Mouse (Mus musculus): ENCODE results near the gene Trp73. TPM values are rescaled to one million over a fixed set of nuclear protein-coding genes. Genes with fewer than 3 reads are reported as not detected.
A peak's percentile ranks its signal among the peaks of the same experiment; 100 is the strongest.

Gene Trp73
- polyA plus RNA-seq, 1 experiment from 2014 or later = 0.90 TPM

DNA sequence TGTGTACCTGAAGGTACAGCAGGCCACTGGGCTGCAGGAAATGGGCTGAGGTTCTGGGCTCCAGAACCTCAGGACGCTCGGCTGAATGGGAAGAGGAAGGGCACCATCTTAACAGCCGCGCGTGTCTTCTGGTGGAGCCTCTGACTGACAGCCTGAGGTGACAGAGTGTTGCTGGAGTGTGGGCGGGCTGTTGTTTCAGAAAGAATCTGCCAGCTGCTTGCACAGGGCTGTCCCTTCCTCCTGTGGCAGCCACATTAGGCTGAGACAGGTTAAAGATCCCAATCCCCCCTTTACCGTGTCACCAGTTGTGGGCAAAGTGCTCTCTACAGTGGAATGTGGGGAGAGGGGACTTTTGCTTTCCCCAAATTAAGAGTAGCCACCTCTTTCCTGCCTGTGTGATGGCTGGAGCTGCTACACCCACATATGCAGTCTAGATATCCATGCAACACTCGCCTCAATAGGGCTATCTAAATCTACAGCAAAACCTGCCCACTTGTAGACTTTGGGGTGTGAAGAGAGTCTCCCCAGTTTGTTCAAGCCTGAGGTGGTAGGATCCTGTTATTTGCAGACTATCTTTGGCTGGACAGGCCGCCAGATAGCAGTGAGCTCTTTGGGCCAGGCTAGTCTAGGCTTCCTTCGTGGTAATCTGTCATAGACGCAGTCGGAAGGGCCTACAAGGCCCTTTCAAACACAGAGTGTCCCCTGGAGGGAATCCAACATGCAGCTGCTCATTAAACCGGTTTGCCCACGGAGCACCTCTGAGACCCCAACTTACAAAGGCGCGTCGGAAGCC is 115.1 kb downstream of the Trp73 start:
- Histone ChIP-seq H3K9me3 (replicated peaks; ENCODE audit: control insufficient read depth, low read length, poor library complexity, severe bottlenecking) (no peaks in the 10 kb centered on the region), H3K4me3 (ENCODE audit: low read depth, low read length) (peak overlapping the region; percentile 35; the same call in 1 of the 2 replicates), H3K4me1 (ENCODE audit: control insufficient read depth, insufficient read depth, low read length) (peaks cover 10% of the 10 kb centered on the region; the same call in 1 of the 2 replicates), H3K36me3 (ENCODE audit: control insufficient read depth, insufficient read depth, low read length) (peaks cover 17% of the 10 kb centered on the region; the same call in 1 of the 2 replicates), H3K4me2 (ENCODE audit: low read length) (peak overlapping the region; percentile 62), H3K27ac (ENCODE audit: low read length) (no peak overlapping the region), H3K9ac (ENCODE audit: low read depth, low read length) (peak overlapping the region; percentile 52), H3K27me3 (ENCODE audit: control insufficient read depth, insufficient read depth, low read depth, low read length) (peaks cover 6% of the 10 kb centered on the region; the same call in 1 of the 2 replicates)
- ATAC-seq = no peak
- WGBS = 34% methylated on average over 17 of the region's 17 CpGs

DNA sequence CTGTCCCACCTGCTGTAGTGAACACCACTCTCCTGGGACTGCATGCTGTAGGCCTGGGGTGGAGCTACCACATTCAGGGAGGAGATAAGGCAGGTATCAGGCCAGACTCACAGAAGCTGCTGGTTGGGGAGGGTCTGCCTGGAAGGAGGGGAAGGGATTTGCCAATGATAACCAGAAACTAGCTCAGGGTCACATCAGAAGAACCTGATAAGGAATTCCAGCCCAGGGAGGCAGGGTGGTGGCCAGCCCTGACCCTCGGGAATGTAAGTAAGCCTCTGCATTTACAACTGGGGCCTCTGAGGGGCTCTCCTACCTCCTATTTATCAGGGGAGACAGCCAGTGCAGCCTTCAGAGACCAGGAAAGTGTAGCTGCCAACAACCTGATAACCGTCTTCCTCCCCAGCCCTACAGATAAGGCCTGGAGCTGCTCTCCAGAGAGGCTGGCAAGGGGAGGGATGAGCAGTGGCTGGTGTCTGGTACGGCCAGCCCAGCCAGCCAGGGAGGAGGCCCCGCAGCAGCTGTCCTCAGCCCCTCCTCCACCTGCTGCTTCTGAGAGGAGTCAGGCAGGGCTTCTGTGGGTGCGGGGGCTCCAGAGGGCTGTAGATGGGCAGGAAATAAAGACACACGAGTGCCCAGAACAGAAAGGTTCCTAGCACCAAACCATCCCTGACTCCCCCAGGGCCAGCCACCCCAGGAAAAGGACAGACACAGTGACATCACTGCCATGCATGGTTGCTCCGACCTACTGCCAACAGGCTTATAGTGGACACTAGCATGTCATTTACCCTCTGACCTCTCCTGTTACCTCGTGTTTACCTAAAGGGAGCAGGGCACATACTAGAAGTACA is 116.0 kb downstream of the Trp73 start:
- H3K27ac ChIP-seq (ENCODE audit: low read length) = no peak overlapping the region
- no peaks in the 10 kb centered on the region for H3K9me3 ChIP-seq (replicated peaks; ENCODE audit: control insufficient read depth, low read length, poor library complexity, severe bottlenecking)
- peaks cover 6% of the 10 kb centered on the region; the same call in 1 of the 2 replicates for H3K27me3 ChIP-seq (ENCODE audit: control insufficient read depth, insufficient read depth, low read depth, low read length)
- no peak overlapping the region for H3K4me3 ChIP-seq (ENCODE audit: low read depth, low read length)
- no peak for ATAC-seq
- WGBS = 29% methylated on average over 8 of the region's 8 CpGs
- H3K36me3 ChIP-seq (ENCODE audit: control insufficient read depth, insufficient read depth, low read length) = peaks cover 24% of the 10 kb centered on the region
- peak overlapping the region; percentile 36; the same call in 1 of the 2 replicates for H3K9ac ChIP-seq (ENCODE audit: low read depth, low read length)
- H3K4me2 ChIP-seq (ENCODE audit: low read length) = no peak overlapping the region
- peaks cover 10% of the 10 kb centered on the region; the same call in 1 of the 2 replicates for H3K4me1 ChIP-seq (ENCODE audit: control insufficient read depth, insufficient read depth, low read length)

DNA sequence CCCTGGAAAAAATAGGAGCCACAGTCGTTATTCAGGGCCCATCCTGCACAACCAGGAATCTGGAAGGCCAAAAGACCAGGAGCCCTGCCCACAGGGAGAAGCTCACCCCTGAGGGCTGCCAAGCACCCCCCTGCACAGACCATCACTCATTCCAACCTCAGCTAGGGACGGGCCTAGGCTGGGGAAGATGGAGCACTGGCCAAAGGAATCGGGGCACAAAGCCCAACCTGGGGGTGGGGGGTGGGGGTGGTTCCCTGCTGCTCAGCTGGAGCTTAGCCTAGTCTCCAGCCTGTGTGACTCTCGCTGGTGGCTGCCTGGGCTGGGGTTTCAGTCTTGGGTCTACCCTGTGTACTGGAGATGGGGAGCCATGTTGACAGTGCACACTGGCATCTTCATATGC is 117.2 kb downstream of the Trp73 start:
- 15% methylated on average over 4 of the region's 4 CpGs for WGBS
- H3K4me2 ChIP-seq (ENCODE audit: low read length) = no peak overlapping the region
- no peaks in the 10 kb centered on the region for H3K9me3 ChIP-seq (replicated peaks; ENCODE audit: control insufficient read depth, low read length, poor library complexity, severe bottlenecking)
- no peak for ATAC-seq
- no peak overlapping the region for H3K27ac ChIP-seq (ENCODE audit: low read length)
- peaks cover 10% of the 10 kb centered on the region; the same call in 1 of the 2 replicates for H3K4me1 ChIP-seq (ENCODE audit: control insufficient read depth, insufficient read depth, low read length)
- peaks cover 6% of the 10 kb centered on the region; the same call in 1 of the 2 replicates for H3K27me3 ChIP-seq (ENCODE audit: control insufficient read depth, insufficient read depth, low read depth, low read length)
- H3K36me3 ChIP-seq (ENCODE audit: control insufficient read depth, insufficient read depth, low read length) = peaks cover 31% of the 10 kb centered on the region
- H3K4me3 ChIP-seq (ENCODE audit: low read depth, low read length) = no peak overlapping the region
- H3K9ac ChIP-seq (ENCODE audit: low read depth, low read length) = no peak overlapping the region

GRCm38 (mm10) chr4:154022407-154022806 is 117.6 kb downstream of the Trp73 start:
- Histone ChIP-seq H3K4me1 (ENCODE audit: control insufficient read depth, insufficient read depth, low read length) (peaks cover 10% of the 10 kb centered on the region; the same call in 1 of the 2 replicates), H3K27me3 (ENCODE audit: control insufficient read depth, insufficient read depth, low read depth, low read length) (peaks cover 6% of the 10 kb centered on the region; the same call in 1 of the 2 replicates), H3K27ac (ENCODE audit: low read length) (no peak overlapping the region), H3K4me2 (ENCODE audit: low read length) (no peak overlapping the region), H3K9me3 (replicated peaks; ENCODE audit: control insufficient read depth, low read length, poor library complexity, severe bottlenecking) (no peaks in the 10 kb centered on the region), H3K4me3 (ENCODE audit: low read depth, low read length) (no peak overlapping the region), H3K36me3 (ENCODE audit: control insufficient read depth, insufficient read depth, low read length) (peaks cover 32% of the 10 kb centered on the region), H3K9ac (ENCODE audit: low read depth, low read length) (no peak overlapping the region)
- 73% methylated on average over 4 of the region's 4 CpGs for WGBS
- ATAC-seq = no peak

DNA sequence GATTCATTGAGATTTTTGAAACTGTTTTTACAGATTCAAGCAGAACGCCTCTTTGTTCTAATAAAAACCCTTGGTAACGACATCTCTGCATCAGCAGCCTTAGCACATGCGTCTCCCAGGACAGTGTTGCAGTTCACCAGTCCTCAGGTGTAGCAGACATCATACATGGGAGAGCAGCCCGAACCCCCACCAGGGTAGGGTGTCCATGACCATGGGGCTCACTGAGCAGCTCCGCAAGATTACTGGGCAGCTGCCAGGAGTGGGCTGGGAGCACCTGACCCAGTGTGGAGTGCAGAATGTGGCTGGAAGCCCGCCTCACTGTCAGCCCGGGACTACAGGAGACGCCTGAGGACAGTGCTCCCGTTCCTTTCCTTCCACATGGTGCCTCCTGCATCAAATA is 118.6 kb downstream of the Trp73 start:
- 94% methylated on average over 9 of the region's 9 CpGs for WGBS
- no peak overlapping the region for H3K9ac ChIP-seq (ENCODE audit: low read depth, low read length)
- ATAC-seq = no peak
- H3K4me2 ChIP-seq (ENCODE audit: low read length) = no peak overlapping the region
- H3K27ac ChIP-seq (ENCODE audit: low read length) = no peak overlapping the region
- no peaks in the 10 kb centered on the region for H3K9me3 ChIP-seq (replicated peaks; ENCODE audit: control insufficient read depth, low read length, poor library complexity, severe bottlenecking)
- no peak overlapping the region for H3K4me3 ChIP-seq (ENCODE audit: low read depth, low read length)
- H3K27me3 ChIP-seq (ENCODE audit: control insufficient read depth, insufficient read depth, low read depth, low read length) = peaks cover 6% of the 10 kb centered on the region; the same call in 1 of the 2 replicates
- peaks cover 34% of the 10 kb centered on the region for H3K36me3 ChIP-seq (ENCODE audit: control insufficient read depth, insufficient read depth, low read length)
- H3K4me1 ChIP-seq (ENCODE audit: control insufficient read depth, insufficient read depth, low read length) = peaks cover 10% of the 10 kb centered on the region; the same call in 1 of the 2 replicates

- no peak for ATAC-seq
- Histone ChIP-seq H3K4me2 (ENCODE audit: low read length) (no peak overlapping the region), H3K9ac (ENCODE audit: low read depth, low read length) (no peak overlapping the region), H3K9me3 (replicated peaks; ENCODE audit: control insufficient read depth, low read length, poor library complexity, severe bottlenecking) (no peaks in the 10 kb centered on the region), H3K27me3 (ENCODE audit: control insufficient read depth, insufficient read depth, low read depth, low read length) (no peaks in the 10 kb centered on the region), H3K36me3 (ENCODE audit: control insufficient read depth, insufficient read depth, low read length) (peaks cover 43% of the 10 kb centered on the region), H3K4me1 (ENCODE audit: control insufficient read depth, insufficient read depth, low read length) (no peaks in the 10 kb centered on the region), H3K4me3 (ENCODE audit: low read depth, low read length) (no peak overlapping the region), H3K27ac (ENCODE audit: low read length) (no peak overlapping the region)
- 72% methylated on average over 7 of the region's 7 CpGs for WGBS
These were observed 120.4 kb downstream of the Trp73 start for GRCm38 (mm10) chr4:154019571-154019970.

- Histone ChIP-seq H3K4me3 (ENCODE audit: low read depth, low read length) (no peak overlapping the region), H3K9ac (ENCODE audit: low read depth, low read length) (no peak overlapping the region), H3K4me1 (ENCODE audit: control insufficient read depth, insufficient read depth, low read length) (peaks cover 16% of the 10 kb centered on the region), H3K36me3 (ENCODE audit: control insufficient read depth, insufficient read depth, low read length) (peaks cover 31% of the 10 kb centered on the region), H3K9me3 (replicated peaks; ENCODE audit: control insufficient read depth, low read length, poor library complexity, severe bottlenecking) (no peaks in the 10 kb centered on the region), H3K27me3 (ENCODE audit: control insufficient read depth, insufficient read depth, low read depth, low read length) (no peaks in the 10 kb centered on the region), H3K4me2 (ENCODE audit: low read length) (no peak overlapping the region), H3K27ac (ENCODE audit: low read length) (no peak overlapping the region)
- WGBS = 95% methylated on average over 11 of the region's 11 CpGs
- no peak for ATAC-seq
These were observed 124.5 kb downstream of the Trp73 start for GRCm38 (mm10) chr4:154015476-154015875.

DNA sequence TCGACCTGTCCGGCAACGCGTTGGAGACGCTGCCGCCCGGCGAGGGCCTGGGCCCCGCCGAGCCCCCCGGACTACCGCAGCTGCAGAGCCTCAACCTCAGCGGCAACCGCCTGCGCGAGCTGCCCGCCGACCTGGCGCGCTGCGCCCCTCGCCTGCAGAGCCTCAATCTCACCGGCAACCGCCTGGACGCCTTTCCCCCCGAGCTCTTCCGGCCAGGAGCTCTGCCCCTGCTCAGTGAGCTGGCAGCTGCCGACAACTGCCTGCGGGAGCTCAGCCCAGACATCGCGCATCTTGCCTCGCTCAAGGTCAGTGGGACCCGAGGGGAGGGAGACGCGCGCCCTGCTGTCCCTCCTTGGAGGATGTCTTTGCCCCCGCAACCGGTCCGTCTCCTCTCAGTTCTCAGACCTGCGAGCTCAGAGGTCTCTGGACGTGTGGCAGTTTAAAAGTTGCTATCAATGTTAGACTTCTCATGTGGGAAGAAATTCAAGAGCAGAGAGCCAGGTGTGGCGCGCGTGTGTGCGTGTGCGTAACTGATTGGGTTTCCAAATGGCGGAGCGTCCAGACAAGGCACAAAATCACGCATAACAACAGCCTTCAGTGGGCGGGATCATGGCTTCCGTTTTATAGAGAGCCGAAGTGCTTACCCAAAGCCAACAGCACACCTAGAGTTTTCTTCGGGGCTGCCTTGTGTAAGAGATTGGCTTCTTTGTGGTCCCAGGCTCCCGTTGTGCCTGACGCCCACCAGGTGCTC is 127.7 kb downstream of the Trp73 start:
- Histone ChIP-seq H3K4me3 (ENCODE audit: low read depth, low read length) (peak overlapping the region; percentile 99), H3K9me3 (replicated peaks; ENCODE audit: control insufficient read depth, low read length, poor library complexity, severe bottlenecking) (no peaks in the 10 kb centered on the region), H3K36me3 (ENCODE audit: control insufficient read depth, insufficient read depth, low read length) (peaks cover 11% of the 10 kb centered on the region), H3K9ac (ENCODE audit: low read depth, low read length) (peak overlapping the region; percentile 90), H3K4me1 (ENCODE audit: control insufficient read depth, insufficient read depth, low read length) (peaks cover 16% of the 10 kb centered on the region), H3K27me3 (ENCODE audit: control insufficient read depth, insufficient read depth, low read depth, low read length) (no peaks in the 10 kb centered on the region), H3K27ac (ENCODE audit: low read length) (peak overlapping the region; percentile 58; the same call in 1 of the 2 replicates), H3K4me2 (ENCODE audit: low read length) (peak overlapping the region; percentile 99)
- 2% methylated on average over 55 of the region's 55 CpGs for WGBS
- ATAC-seq = no peak
